In genomic region chr8:35053444-35053843, GRCm38 (mm10) we compare ENCODE assay signal across 26 mouse cellular contexts.
DNase-seq lines count a peak whose midpoint lies in the region; ATAC-seq lines count a peak whose summit lies in the region.
"Had no signal": no experiment of that assay in that cellular context is flagged by ENCODE, and none has a peak within 500 bp of the region (broad histone marks: within the 10 kb centered on the region; RNA-seq: fewer than 3 reads in every experiment).

No protein-coding gene starts in this region.

- no peaks in the 10 kb centered on the region for H3K4me1 ChIP-seq in embryonic facial prominence, embryonic 10.5 days
- no peaks in the 10 kb centered on the region for H3K4me1 ChIP-seq in kidney, embryonic 15.5 days
- H3K4me1 ChIP-seq: embryonic facial prominence, embryonic 12.5 days; forebrain, embryonic 13.5 days had no signal

- peak; percentile 3 for DNase-seq in lung, postnatal 36 days
- DNase-seq in lung, postnatal 14 days: no peak
- DNase-seq in kidney, postnatal 10 days: no peak
- DNase-seq in embryonic facial prominence, embryonic 10.5 days (ENCODE audit: low spot score): no peak
- DNase-seq: adrenal gland, adult 8-10 months; adrenal gland, postnatal 14 days; adrenal gland, postnatal 36 days; B cell, adult 2 months; cerebellum, adult 11-12 months; cerebellum, adult 2 months; cerebellum, adult 9-10 months; cerebellum, postnatal 10 days; cerebellum, postnatal 25 days; embryo, embryonic 11 days; forebrain, postnatal 0 days had no signal

- H3K4me3 ChIP-seq in embryonic facial prominence, embryonic 10.5 days: no peak overlapping the region
- no peak overlapping the region for H3K4me3 ChIP-seq in kidney, embryonic 15.5 days (replicated peaks)
- H3K4me3 ChIP-seq: embryonic facial prominence, embryonic 12.5 days; forebrain, embryonic 13.5 days; forebrain, embryonic 15.5 days had no signal

- H3K27ac ChIP-seq in embryonic facial prominence, embryonic 10.5 days (replicated peaks): no peak overlapping the region
- no peak overlapping the region for H3K27ac ChIP-seq in kidney, embryonic 15.5 days
- H3K27ac ChIP-seq: embryonic facial prominence, embryonic 12.5 days; forebrain, embryonic 13.5 days; forebrain, embryonic 15.5 days had no signal

- no peaks in the 10 kb centered on the region for H3K36me3 ChIP-seq in embryonic facial prominence, embryonic 10.5 days (replicated peaks)
- no peaks in the 10 kb centered on the region for H3K36me3 ChIP-seq in kidney, embryonic 15.5 days
- H3K36me3 ChIP-seq: embryonic facial prominence, embryonic 12.5 days; forebrain, embryonic 15.5 days; G1E had no signal

- no peaks in the 10 kb centered on the region for H3K27me3 ChIP-seq in embryonic facial prominence, embryonic 10.5 days (replicated peaks; ENCODE audit: low read depth, poor library complexity, severe bottlenecking)
- H3K27me3 ChIP-seq in kidney, embryonic 15.5 days: no peaks in the 10 kb centered on the region
- H3K27me3 ChIP-seq: CH12.LX; embryonic facial prominence, embryonic 12.5 days; forebrain, embryonic 15.5 days had no signal

- H3K9ac ChIP-seq in kidney, embryonic 15.5 days: no peak overlapping the region
- H3K9ac ChIP-seq: embryonic facial prominence, embryonic 12.5 days; forebrain, embryonic 13.5 days; forebrain, embryonic 15.5 days; forebrain, postnatal 0 days had no signal

- H3K9me3 ChIP-seq in embryonic facial prominence, embryonic 10.5 days: no peaks in the 10 kb centered on the region
- no peaks in the 10 kb centered on the region for H3K9me3 ChIP-seq in kidney, embryonic 15.5 days (replicated peaks)
- H3K9me3 ChIP-seq: embryonic facial prominence, embryonic 12.5 days; forebrain, embryonic 13.5 days; forebrain, embryonic 15.5 days had no signal

- WGBS in embryonic facial prominence, embryonic 10.5 days: 90% methylated on average over 4 of the region's 4 CpGs
- 93% methylated on average over 4 of the region's 4 CpGs for WGBS in kidney, embryonic 15.5 days

- peak; percentile 69; the same call in 1 of the 2 replicates for ATAC-seq in common myeloid progenitor, adult 5-6 weeks (replicated peaks; ENCODE audit: low read depth, poor library complexity, severe bottlenecking)
- ATAC-seq in megakaryocyte, adult 5-6 weeks (ENCODE audit: poor library complexity, severe bottlenecking): peak; percentile 81
- no peak for ATAC-seq in kidney, embryonic 15.5 days (replicated peaks; ENCODE audit: low FRiP score)
- ATAC-seq: activated CD4-positive, CD25-positive, alpha-beta regulatory T cell, adult 4 months; CD4-positive, CD25-positive, alpha-beta regulatory T cell, adult 4 months; forebrain, embryonic 13.5 days; forebrain, embryonic 15.5 days; forebrain, postnatal 0 days; Patski had no signal

- H3K4me2 ChIP-seq in kidney, embryonic 15.5 days: no peak overlapping the region
- H3K4me2 ChIP-seq: embryonic facial prominence, embryonic 12.5 days; forebrain, embryonic 13.5 days; forebrain, embryonic 15.5 days had no signal
